Mouse (Mus musculus): ENCODE measurements around the gene Ccdc84.
"Not testable (repeated sequence)": the region's sequence is repeated elsewhere in the genome, so short reads cannot be mapped to it uniquely, and the experiment has no call there.

Gene Ccdc84

GRCm38 (mm10) chr9:44361931-44362330, 56.4 kb downstream of the Ccdc84 start:
- DNase-seq (ENCODE audit: low spot score), result not testable (repeated sequence)

GRCm38 (mm10) chr9:44361190-44361917, 57.0 kb downstream of the Ccdc84 start, which contains the start of gene Vps11:
Gene Vps11, minus strand, starts transcription at chr9:44361670.
- peak; percentile 97 for DNase-seq (ENCODE audit: low spot score)

Measured in testis, postnatal 10 days (tissue).